Mouse (Mus musculus): ENCODE results near the gene Kdm4b.

The Kdm4b gene

GRCm38 (mm10) chr17:56396051-56396450, 70.2 kb downstream of the Kdm4b start:
- DNase-seq = no peak

- no peak for DNase-seq
Observed at GRCm38 (mm10) chr17:56400221-56400620, 74.4 kb downstream of the Kdm4b start.

GRCm38 (mm10) chr17:56401051-56401521, 75.2 kb downstream of the Kdm4b start:
- no peak for DNase-seq

- DNase-seq = no peak
Observed at GRCm38 (mm10) chr17:56405341-56405740, 79.5 kb downstream of the Kdm4b start.

- no peak for DNase-seq
Observed at GRCm38 (mm10) chr17:56405856-56406840, 80.3 kb downstream of the Kdm4b start.

- DNase-seq = no peak
Observed at GRCm38 (mm10) chr17:56406878-56407277, 81.0 kb downstream of the Kdm4b start.

GRCm38 (mm10) chr17:56407379-56407778, 81.5 kb downstream of the Kdm4b start:
- no peak for DNase-seq

GRCm38 (mm10) chr17:56408965-56409625, 83.2 kb downstream of the Kdm4b start:
- no peak for DNase-seq

- DNase-seq = no peak
Observed at GRCm38 (mm10) chr17:56409759-56410158, 83.9 kb downstream of the Kdm4b start.

GRCm38 (mm10) chr17:56411437-56411836, 85.6 kb downstream of the Kdm4b start:
- DNase-seq = no peak

GRCm38 (mm10) chr17:56413113-56413512, 87.3 kb downstream of the Kdm4b start:
- no peak for DNase-seq

GRCm38 (mm10) chr17:56414785-56415184, 88.9 kb downstream of the Kdm4b start:
- DNase-seq = no peak

- DNase-seq = no peak
Observed at GRCm38 (mm10) chr17:56418304-56418703, 92.4 kb downstream of the Kdm4b start.

GRCm38 (mm10) chr17:56420022-56420421, 94.2 kb downstream of the Kdm4b start:
- DNase-seq = no peak

- peak; percentile 22 to 40 for DNase-seq
Observed at GRCm38 (mm10) chr17:56424726-56425583, 99.1 kb downstream of the Kdm4b start.

- DNase-seq = peak; percentile 65 to 89
Observed at GRCm38 (mm10) chr17:56425584-56425914, 99.7 kb downstream of the Kdm4b start.

GRCm38 (mm10) chr17:56425941-56426340, 100.1 kb downstream of the Kdm4b start:
- no peak for DNase-seq

- no peak for DNase-seq
Observed at GRCm38 (mm10) chr17:56427857-56428256, 102.0 kb downstream of the Kdm4b start.

- no peak for DNase-seq
Observed at GRCm38 (mm10) chr17:56431582-56431981, 105.7 kb downstream of the Kdm4b start.

- DNase-seq = no peak
Observed at GRCm38 (mm10) chr17:56439731-56440460, 114.0 kb downstream of the Kdm4b start.

- no peak for DNase-seq
Observed at GRCm38 (mm10) chr17:56442316-56442715, 116.5 kb downstream of the Kdm4b start.

- DNase-seq = peak; percentile 55 to 61
Observed at GRCm38 (mm10) chr17:56443341-56443795, 117.5 kb downstream of the Kdm4b start.

Data from spleen, adult 18-20 months (tissue).